Mouse (Mus musculus): ENCODE measurements around the gene Acads. TPM values are rescaled to one million over a fixed set of nuclear protein-coding genes. Genes with fewer than 3 reads are reported as not detected.

Acads gene
- polyA plus RNA-seq, 1 experiment = 101 TPM

GRCm38 (mm10) chr5:115071096-115071901, 47.8 kb downstream of the Acads start:
- no peaks in the 10 kb centered on the region for H3K27me3 ChIP-seq (ENCODE audit: control insufficient read depth, insufficient read depth, low read length)
- 78% methylated on average over 11 of the region's 11 CpGs for WGBS
- no peak overlapping the region for H3K4me3 ChIP-seq (ENCODE audit: control insufficient read depth, insufficient read depth, low read length)
- H3K36me3 ChIP-seq (ENCODE audit: control insufficient read depth, insufficient read depth, low read length) = no peaks in the 10 kb centered on the region
- no peak overlapping the region for H3K27ac ChIP-seq (ENCODE audit: control insufficient read depth, insufficient read depth, low read length)
- TF ChIP-seq POLR2A (IDR thresholded peaks at IDR 0.05; ENCODE audit: control insufficient read depth, extremely low read depth, insufficient read depth, low read length, poor library complexity) (no peak), CTCF (IDR thresholded peaks at IDR 0.05; ENCODE audit: borderline replicate concordance, control insufficient read depth, extremely low read depth, insufficient read depth, low read length, poor library complexity) (no peak)
- peaks cover 3% of the 10 kb centered on the region; the same call in 1 of the 2 replicates for H3K4me1 ChIP-seq (replicated peaks; ENCODE audit: control insufficient read depth, insufficient read depth, low read length)
- peak; percentile 41 for DNase-seq

- H3K4me1 ChIP-seq (replicated peaks; ENCODE audit: control insufficient read depth, insufficient read depth, low read length) = peaks cover 3% of the 10 kb centered on the region; the same call in 1 of the 2 replicates
- H3K4me3 ChIP-seq (ENCODE audit: control insufficient read depth, insufficient read depth, low read length) = no peak overlapping the region
- no peaks in the 10 kb centered on the region for H3K36me3 ChIP-seq (ENCODE audit: control insufficient read depth, insufficient read depth, low read length)
- no peaks in the 10 kb centered on the region for H3K27me3 ChIP-seq (ENCODE audit: control insufficient read depth, insufficient read depth, low read length)
- TF ChIP-seq CTCF (IDR thresholded peaks at IDR 0.05; ENCODE audit: borderline replicate concordance, control insufficient read depth, extremely low read depth, insufficient read depth, low read length, poor library complexity) = no peak
- no peak for TF ChIP-seq POLR2A (IDR thresholded peaks at IDR 0.05; ENCODE audit: control insufficient read depth, extremely low read depth, insufficient read depth, low read length, poor library complexity)
- H3K27ac ChIP-seq (ENCODE audit: control insufficient read depth, insufficient read depth, low read length) = no peak overlapping the region
- WGBS = 100% methylated on average over 2 of the region's 2 CpGs
- DNase-seq = no peak
Measured at GRCm38 (mm10) chr5:115070457-115070856, 48.7 kb downstream of the Acads start.

GRCm38 (mm10) chr5:115069611-115070010, 49.5 kb downstream of the Acads start:
- Histone ChIP-seq H3K27ac (ENCODE audit: control insufficient read depth, insufficient read depth, low read length) (no peak overlapping the region), H3K27me3 (ENCODE audit: control insufficient read depth, insufficient read depth, low read length) (no peaks in the 10 kb centered on the region), H3K4me3 (ENCODE audit: control insufficient read depth, insufficient read depth, low read length) (no peak overlapping the region), H3K36me3 (ENCODE audit: control insufficient read depth, insufficient read depth, low read length) (no peaks in the 10 kb centered on the region), H3K4me1 (replicated peaks; ENCODE audit: control insufficient read depth, insufficient read depth, low read length) (peaks cover 3% of the 10 kb centered on the region; the same call in 1 of the 2 replicates)
- no peak for DNase-seq
- TF ChIP-seq CTCF (IDR thresholded peaks at IDR 0.05; ENCODE audit: borderline replicate concordance, control insufficient read depth, extremely low read depth, insufficient read depth, low read length, poor library complexity) (no peak), POLR2A (IDR thresholded peaks at IDR 0.05; ENCODE audit: control insufficient read depth, extremely low read depth, insufficient read depth, low read length, poor library complexity) (no peak)
- 71% methylated on average over 3 of the region's 3 CpGs for WGBS

GRCm38 (mm10) chr5:115068671-115069421, 50.3 kb downstream of the Acads start:
- TF ChIP-seq POLR2A (IDR thresholded peaks at IDR 0.05; ENCODE audit: control insufficient read depth, extremely low read depth, insufficient read depth, low read length, poor library complexity) (no peak), CTCF (IDR thresholded peaks at IDR 0.05; ENCODE audit: borderline replicate concordance, control insufficient read depth, extremely low read depth, insufficient read depth, low read length, poor library complexity) (no peak)
- H3K4me1 ChIP-seq (replicated peaks; ENCODE audit: control insufficient read depth, insufficient read depth, low read length) = peaks cover 3% of the 10 kb centered on the region; the same call in 1 of the 2 replicates
- H3K4me3 ChIP-seq (ENCODE audit: control insufficient read depth, insufficient read depth, low read length) = no peak overlapping the region
- DNase-seq = no peak
- 60% methylated on average over 11 of the region's 11 CpGs for WGBS
- H3K27ac ChIP-seq (ENCODE audit: control insufficient read depth, insufficient read depth, low read length) = no peak overlapping the region
- no peaks in the 10 kb centered on the region for H3K27me3 ChIP-seq (ENCODE audit: control insufficient read depth, insufficient read depth, low read length)
- 0 out of 2 replicates have a peak, but pooled peaks cover 4% of the 10 kb centered on the region for H3K36me3 ChIP-seq (ENCODE audit: control insufficient read depth, insufficient read depth, low read length)

GRCm38 (mm10) chr5:115066245-115066644, 52.9 kb downstream of the Acads start:
- Histone ChIP-seq H3K27ac (ENCODE audit: control insufficient read depth, insufficient read depth, low read length) (no peak overlapping the region), H3K36me3 (ENCODE audit: control insufficient read depth, insufficient read depth, low read length) (0 out of 2 replicates have a peak, but pooled peaks cover 4% of the 10 kb centered on the region), H3K27me3 (ENCODE audit: control insufficient read depth, insufficient read depth, low read length) (no peaks in the 10 kb centered on the region), H3K4me1 (replicated peaks; ENCODE audit: control insufficient read depth, insufficient read depth, low read length) (no peaks in the 10 kb centered on the region), H3K4me3 (ENCODE audit: control insufficient read depth, insufficient read depth, low read length) (no peak overlapping the region)
- DNase-seq = no peak
- no peak for TF ChIP-seq POLR2A (IDR thresholded peaks at IDR 0.05; ENCODE audit: control insufficient read depth, extremely low read depth, insufficient read depth, low read length, poor library complexity)
- TF ChIP-seq CTCF (IDR thresholded peaks at IDR 0.05; ENCODE audit: borderline replicate concordance, control insufficient read depth, extremely low read depth, insufficient read depth, low read length, poor library complexity) = no peak
- WGBS = 80% methylated on average over 4 of the region's 4 CpGs

GRCm38 (mm10) chr5:115063391-115063790, 55.8 kb downstream of the Acads start:
- Histone ChIP-seq H3K27me3 (ENCODE audit: control insufficient read depth, insufficient read depth, low read length) (no peaks in the 10 kb centered on the region), H3K27ac (ENCODE audit: control insufficient read depth, insufficient read depth, low read length) (no peak overlapping the region), H3K4me1 (replicated peaks; ENCODE audit: control insufficient read depth, insufficient read depth, low read length) (peaks cover 6% of the 10 kb centered on the region), H3K36me3 (ENCODE audit: control insufficient read depth, insufficient read depth, low read length) (0 out of 2 replicates have a peak, but pooled peaks cover 4% of the 10 kb centered on the region), H3K4me3 (ENCODE audit: control insufficient read depth, insufficient read depth, low read length) (no peak overlapping the region)
- TF ChIP-seq CTCF (IDR thresholded peaks at IDR 0.05; ENCODE audit: borderline replicate concordance, control insufficient read depth, extremely low read depth, insufficient read depth, low read length, poor library complexity) (no peak), POLR2A (IDR thresholded peaks at IDR 0.05; ENCODE audit: control insufficient read depth, extremely low read depth, insufficient read depth, low read length, poor library complexity) (no peak)
- no peak for DNase-seq
- WGBS = 90% methylated on average over 7 of the region's 7 CpGs

All from thymus, adult 2 months (tissue).